In the genomic region with DNA sequence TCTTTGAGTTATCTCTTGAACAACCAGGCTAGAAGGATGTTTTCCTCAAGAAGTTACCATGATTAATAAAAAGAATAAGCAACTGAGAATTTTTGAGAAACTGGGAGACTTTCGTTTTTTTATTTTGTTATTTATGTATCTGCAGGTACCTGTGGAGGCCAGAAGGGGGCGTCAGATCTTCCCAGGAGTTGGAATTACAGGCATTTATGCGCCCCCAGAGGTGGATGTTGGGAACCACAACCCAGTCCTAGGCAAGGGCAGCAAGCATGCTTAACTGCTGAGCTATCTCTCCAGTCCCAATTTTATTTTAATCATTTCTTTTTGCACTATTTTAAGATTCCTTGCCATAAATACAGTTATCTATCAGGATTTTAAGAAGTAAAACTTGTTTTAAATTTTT, we compare ENCODE assay signal across 8 mouse cellular contexts.
DNase-seq lines count a peak whose midpoint lies in the region; ATAC-seq and TF ChIP-seq lines count a peak whose summit lies in the region.
"Had no signal": no experiment of that assay in that cellular context is flagged by ENCODE, and none has a peak within 500 bp of the region (broad histone marks: within the 10 kb centered on the region; RNA-seq: fewer than 3 reads in every experiment).

No protein-coding gene starts in this region.

- no peak for ATAC-seq in kidney, embryonic 16.5 days (ENCODE audit: low FRiP score, low TSS enrichment)
- no peak for ATAC-seq in monocyte, adult 5-6 weeks (replicated peaks; ENCODE audit: insufficient number of reproducible peaks, low FRiP score, low TSS enrichment, poor library complexity, severe bottlenecking)

- in situ Hi-C loops in CH12.LX (cut with MboI; ENCODE audit: low pct_ligation_motif_present, low pct_unique_long_range_greater_than_20kb, low sequenced_read_pairs): no loop called here

- no peaks in the 10 kb centered on the region for H3K9me3 ChIP-seq in kidney, embryonic 16.5 days (ENCODE audit: low read length)
- H3K9me3 ChIP-seq in CH12.LX (replicated peaks; ENCODE audit: low read length): peaks cover 18% of the 10 kb centered on the region
- H3K9me3 ChIP-seq: liver, embryonic 15.5 days had no signal

- H3K4me1 ChIP-seq in kidney, adult 2 months (ENCODE audit: control insufficient read depth, insufficient read depth, low read length): no peaks in the 10 kb centered on the region
- no peaks in the 10 kb centered on the region for H3K4me1 ChIP-seq in kidney, embryonic 16.5 days (ENCODE audit: insufficient read depth, low read length)
- H3K4me1 ChIP-seq in CH12.LX (ENCODE audit: control insufficient read depth in 1 of 2, insufficient read depth in 2 of 2): no peaks in the 10 kb centered on the region
- H3K4me1 ChIP-seq: liver, embryonic 15.5 days had no signal

- TF ChIP-seq CTCF in kidney, adult 2 months (conservative IDR thresholded peaks at IDR 0.05; ENCODE audit: insufficient read depth, insufficient read length, low read depth, low read length): peak; percentile 50
- peak in 1 of 2 experiments; percentile 76; a peak in 2 of 4 replicates for TF ChIP-seq CTCF in CH12.LX (conservative IDR thresholded peaks at IDR 0.05 in 1 of 2, IDR thresholded peaks at IDR 0.05 in 1 of 2; ENCODE audit: low read depth in 2 of 2, low read length in 2 of 2)

- no peak overlapping the region for H3K4me2 ChIP-seq in kidney, embryonic 16.5 days (replicated peaks; ENCODE audit: low read depth, low read length)
- no peak overlapping the region for H3K4me2 ChIP-seq in CH12.LX (ENCODE audit: insufficient read depth, low read depth, poor library complexity, severe bottlenecking)
- H3K4me2 ChIP-seq: liver, embryonic 15.5 days had no signal

- no peaks in the 10 kb centered on the region for H3K36me3 ChIP-seq in kidney, adult 2 months (ENCODE audit: control insufficient read depth, insufficient read depth, low read length)
- no peaks in the 10 kb centered on the region for H3K36me3 ChIP-seq in kidney, embryonic 16.5 days (ENCODE audit: insufficient read depth, low read length)
- H3K36me3 ChIP-seq in CH12.LX (replicated peaks in 1 of 2; ENCODE audit: control insufficient read depth in 1 of 2, insufficient read depth in 1 of 2, low read length in 1 of 2): no peaks in the 10 kb centered on the region
- H3K36me3 ChIP-seq: liver, embryonic 15.5 days had no signal

- H3K27me3 ChIP-seq in kidney, adult 2 months (replicated peaks; ENCODE audit: control insufficient read depth, insufficient read depth, low read length): no peaks in the 10 kb centered on the region
- no peaks in the 10 kb centered on the region for H3K27me3 ChIP-seq in kidney, embryonic 16.5 days (ENCODE audit: insufficient read depth, low read length)
- H3K27me3 ChIP-seq in CH12.LX (replicated peaks): no peaks in the 10 kb centered on the region
- H3K27me3 ChIP-seq: liver, embryonic 15.5 days had no signal

- TF ChIP-seq EP300 in CH12.LX (IDR thresholded peaks at IDR 0.05; ENCODE audit: low read length): no peak

- no peak overlapping the region for H3K9ac ChIP-seq in kidney, embryonic 16.5 days (replicated peaks; ENCODE audit: low read length)
- no peak overlapping the region for H3K9ac ChIP-seq in CH12.LX (ENCODE audit: insufficient read depth, low read depth)
- H3K9ac ChIP-seq: liver, embryonic 15.5 days had no signal

- no peaks in the 10 kb centered on the region for H3K79me2 ChIP-seq in CH12.LX (replicated peaks; ENCODE audit: control insufficient read depth, extremely low read depth, insufficient read depth, poor library complexity, severe bottlenecking)

- peak; percentile 8 for DNase-seq in kidney, adult 2 months
- DNase-seq in CH12.LX (ENCODE audit: extremely low read depth) (peak; percentile 8), NIH3T3 (ENCODE audit: low read depth) (peak; percentile 69)
- DNase-seq in forelimb bud, embryonic 11.5 days (ENCODE audit: low read depth, low spot score): peak; percentile 35
- DNase-seq in mesoderm, embryonic 11.5 days (ENCODE audit: low read depth, low spot score): peak; percentile 57

- H3K27ac ChIP-seq in kidney, adult 2 months (ENCODE audit: insufficient read depth, low read depth, low read length): no peak overlapping the region
- no peak overlapping the region for H3K27ac ChIP-seq in kidney, embryonic 16.5 days (ENCODE audit: low read length)
- H3K27ac ChIP-seq in CH12.LX (ENCODE audit: insufficient read depth, low read depth): no peak overlapping the region
- H3K27ac ChIP-seq: liver, embryonic 15.5 days had no signal

- H3K4me3 ChIP-seq in kidney, adult 2 months (ENCODE audit: insufficient read depth, low read depth, low read length): no peak overlapping the region
- H3K4me3 ChIP-seq in kidney, embryonic 16.5 days (ENCODE audit: low read length): no peak overlapping the region
- no peak overlapping the region for H3K4me3 ChIP-seq in CH12.LX (replicated peaks in 1 of 3; ENCODE audit: low read depth in 2 of 3, low read length in 2 of 3, poor library complexity in 1 of 3)
- H3K4me3 ChIP-seq: liver, embryonic 15.5 days had no signal

- no peak for TF ChIP-seq RAD21 in CH12.LX (IDR thresholded peaks at IDR 0.05; ENCODE audit: low read depth, low read length)

- dilution Hi-C loops in CH12.LX (cut with MboI; ENCODE audit: extremely low pct_ligation_motif_present, extremely low pct_unique_long_range_greater_than_20kb, low sequenced_read_pairs): no loop called here

- WGBS in kidney, adult 2 months: 27% methylated on average over 3 of the region's 3 CpGs
- WGBS in kidney, embryonic 16.5 days: 24% methylated on average over 3 of the region's 3 CpGs

- TF ChIP-seq POLR2A in kidney, adult 2 months (IDR thresholded peaks at IDR 0.05; ENCODE audit: low read depth, low read length): no peak
- TF ChIP-seq POLR2A in CH12.LX (IDR thresholded peaks at IDR 0.05; ENCODE audit: low read depth, low read length): no peak

TF ChIP-seq in CH12.LX, 34 proteins besides CTCF, POLR2A, EP300 and RAD21:
- TF ChIP-seq MAZ (IDR thresholded peaks at IDR 0.05; ENCODE audit: low read depth, low read length) (no peak), CHD2 (IDR thresholded peaks at IDR 0.05; ENCODE audit: low read length) (no peak), MAX (IDR thresholded peaks at IDR 0.05; ENCODE audit: low read length) (no peak), ZC3H11A (IDR thresholded peaks at IDR 0.05; ENCODE audit: low read depth, low read length) (no peak), GABPA (IDR thresholded peaks at IDR 0.05; ENCODE audit: insufficient replicate concordance, low read depth, low read length) (no peak), MXI1 (IDR thresholded peaks at IDR 0.05; ENCODE audit: low read depth, low read length) (no peak), CHD1 (IDR thresholded peaks at IDR 0.05; ENCODE audit: low read depth, low read length) (no peak), BHLHE40 (IDR thresholded peaks at IDR 0.05; ENCODE audit: low read depth, low read length) (no peak), MEF2A (IDR thresholded peaks at IDR 0.05; ENCODE audit: borderline replicate concordance, low read depth, low read length) (no peak), SIN3A (IDR thresholded peaks at IDR 0.05; ENCODE audit: low read length) (no peak), PAX5 (IDR thresholded peaks at IDR 0.05; ENCODE audit: low read length) (no peak), JUND (conservative IDR thresholded peaks at IDR 0.05; ENCODE audit: low read depth, low read length) (no peak), ELF1 (IDR thresholded peaks at IDR 0.05; ENCODE audit: low read depth, low read length) (no peak), MAFK (IDR thresholded peaks at IDR 0.05; ENCODE audit: insufficient replicate concordance, low read length) (no peak), ZNF384 (IDR thresholded peaks at IDR 0.05; ENCODE audit: low read depth, low read length) (no peak), MYC (IDR thresholded peaks at IDR 0.05; ENCODE audit: low read depth, low read length) (no peak), ETS1 (conservative IDR thresholded peaks at IDR 0.05; ENCODE audit: low read depth, low read length) (no peak)
TF ChIP-seq in CH12.LX: peak in this region for 0.

Comparison
In these comparisons a context has a peak if more than half of its experiments do, and no peak if none do; other contexts are left out.
1. DNase-seq: peak in every context shown above with its lines; median percentile 69 in NIH3T3; 57 in mesoderm, embryonic 11.5 days; 35 in forelimb bud, embryonic 11.5 days; 8 in kidney, adult 2 months; 8 in CH12.LX.